Mouse (Mus musculus): ENCODE data around the gene Acbd5.
"Not testable (repeated sequence)": the region's sequence is repeated elsewhere in the genome, so short reads cannot be mapped to it uniquely, and the experiment has no call there.

Acbd5 gene

DNA sequence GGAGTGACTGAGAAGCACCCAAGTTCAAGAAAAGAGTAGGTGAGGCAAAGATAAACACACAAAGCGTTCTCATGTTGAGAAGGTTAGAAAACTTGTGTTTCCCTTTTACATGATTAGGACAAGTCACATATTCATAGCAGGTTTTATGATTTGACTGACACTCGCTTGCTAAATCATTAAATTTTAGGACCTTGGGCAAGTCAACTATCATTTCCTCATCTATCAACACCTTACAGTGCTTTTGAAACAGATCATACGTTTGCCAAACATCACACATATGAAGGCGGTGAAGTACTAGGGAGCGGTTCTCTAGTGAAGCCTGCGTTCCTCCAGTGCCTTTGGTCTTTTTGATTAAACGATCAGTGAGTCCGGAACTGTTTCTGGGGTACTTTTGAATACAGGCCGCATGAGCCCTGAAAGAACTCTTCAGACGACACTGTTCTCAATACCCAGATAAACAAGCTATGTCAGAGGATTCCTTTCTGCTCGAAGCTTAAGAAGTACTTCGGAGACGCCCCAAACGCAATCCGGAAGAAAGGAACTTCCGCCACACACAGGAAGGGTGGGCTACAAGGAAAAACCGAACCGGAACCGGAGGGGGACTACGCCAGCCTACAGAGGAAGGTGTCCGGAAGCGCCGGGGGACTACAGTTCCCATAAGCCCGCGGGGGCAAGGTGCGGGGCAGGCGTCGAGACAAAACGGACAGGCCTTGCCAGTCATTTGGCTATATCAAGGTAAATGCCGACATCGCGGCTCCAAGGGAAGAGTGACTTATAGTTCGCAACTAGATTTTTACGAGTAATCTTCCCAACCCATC, at the start of gene Acbd5:
Gene Acbd5 (plus strand): TSS at position 616 of the 818 bp plus-strand sequence.
- CTCF ChIA-PET, result interaction anchor here (1.2 kb wide), 1 partner anchor 17 kb away, joined by 3 read pairs; no protein-coding TSS in a partner anchor

DNA sequence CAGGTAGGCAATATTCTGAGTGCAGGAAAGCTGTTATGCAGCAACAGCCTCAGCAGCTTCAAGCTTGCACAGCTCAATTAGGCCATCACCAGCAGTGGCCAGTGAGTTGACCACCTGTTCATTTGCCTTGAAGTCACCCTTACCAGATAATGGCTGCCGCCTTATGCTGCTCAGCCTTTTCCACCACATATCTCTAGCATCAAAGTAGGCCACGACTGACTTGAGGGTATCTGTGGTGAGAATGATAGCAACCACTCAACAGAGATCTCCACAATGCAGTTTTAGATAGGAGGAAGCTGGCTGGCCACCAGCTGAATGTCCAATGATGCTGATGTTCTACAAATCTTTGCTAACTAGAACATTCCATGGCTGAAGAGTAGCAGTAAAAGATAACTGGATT, 48.8 kb upstream of the Acbd5 start:
- CTCF ChIA-PET, result interaction anchor here (0.6 kb wide), 1 partner anchor 11 kb away, joined by 3 read pairs; no protein-coding TSS in a partner anchor

GRCm38 (mm10) chr2:23021320-23021719, 46.6 kb upstream of the Acbd5 start:
- CTCF ChIA-PET, result no interaction called here

DNA sequence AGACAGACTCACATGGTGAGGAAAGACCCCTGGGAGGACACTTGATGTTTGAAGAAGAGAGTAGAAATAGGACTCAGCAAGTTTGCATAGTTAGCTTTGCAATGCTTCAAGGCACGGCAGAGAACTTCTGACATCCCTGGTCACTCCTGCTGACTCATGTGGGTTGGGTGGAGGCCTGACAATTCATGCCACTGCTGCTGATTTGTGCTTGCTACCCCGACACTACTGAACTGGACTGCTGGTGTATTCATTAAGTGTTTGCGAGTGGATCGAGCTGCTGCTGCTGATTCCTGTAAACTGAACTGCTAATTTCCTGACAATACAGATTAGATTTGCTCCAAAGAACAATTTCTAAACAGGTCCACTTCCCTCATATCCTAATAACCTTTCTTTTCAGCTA, 46.2 kb upstream of the Acbd5 start:
- CTCF ChIA-PET, result no interaction called here

DNA sequence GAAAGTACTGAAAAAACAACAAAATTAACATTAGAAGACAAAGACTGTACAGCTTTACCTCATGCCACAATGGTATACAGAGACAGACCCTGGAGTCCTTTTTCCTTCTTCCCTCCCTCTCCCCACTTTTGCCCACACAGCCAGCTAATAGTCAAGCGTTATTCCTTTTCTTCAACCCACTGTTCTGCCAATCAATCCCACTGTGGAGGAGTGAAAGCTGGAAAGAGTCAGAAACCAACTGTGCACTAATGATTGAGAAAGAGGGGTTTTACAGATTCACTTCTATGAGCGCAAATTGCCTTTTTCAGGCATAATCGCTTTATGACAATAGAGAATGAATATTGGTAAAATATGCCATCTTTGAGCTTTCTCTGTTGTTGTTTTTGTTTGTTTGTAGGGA, 44.9 kb upstream of the Acbd5 start:
- CTCF ChIA-PET, result no interaction called here

- CTCF ChIA-PET, result no interaction called here
These were observed 44.2 kb upstream of the Acbd5 start for GRCm38 (mm10) chr2:23023714-23024282.

GRCm38 (mm10) chr2:23026379-23026778, 41.6 kb upstream of the Acbd5 start:
- CTCF ChIA-PET, result no interaction called here

DNA sequence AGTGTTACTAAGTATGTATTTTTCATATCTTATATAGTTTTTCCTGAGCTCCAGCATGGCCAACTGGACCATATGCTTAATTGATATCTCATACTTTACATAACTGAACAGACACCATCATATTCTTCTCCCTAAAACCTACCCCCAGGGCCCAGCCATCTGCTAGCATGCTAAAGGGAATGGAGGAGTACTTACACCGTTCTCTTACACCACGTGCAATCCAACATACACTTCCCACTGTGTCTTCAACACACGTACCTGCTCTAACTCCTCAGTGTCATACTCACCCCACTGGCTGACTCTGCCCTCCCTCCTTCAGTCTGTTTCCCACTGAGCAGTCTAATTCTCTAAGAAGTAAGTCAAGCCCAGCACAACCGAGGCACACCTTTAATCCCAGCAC, 39.1 kb upstream of the Acbd5 start:
- CTCF ChIA-PET, result interaction anchor here (0.8 kb wide), 1 partner anchor 67 kb away, joined by 4 read pairs; no protein-coding TSS in a partner anchor

DNA sequence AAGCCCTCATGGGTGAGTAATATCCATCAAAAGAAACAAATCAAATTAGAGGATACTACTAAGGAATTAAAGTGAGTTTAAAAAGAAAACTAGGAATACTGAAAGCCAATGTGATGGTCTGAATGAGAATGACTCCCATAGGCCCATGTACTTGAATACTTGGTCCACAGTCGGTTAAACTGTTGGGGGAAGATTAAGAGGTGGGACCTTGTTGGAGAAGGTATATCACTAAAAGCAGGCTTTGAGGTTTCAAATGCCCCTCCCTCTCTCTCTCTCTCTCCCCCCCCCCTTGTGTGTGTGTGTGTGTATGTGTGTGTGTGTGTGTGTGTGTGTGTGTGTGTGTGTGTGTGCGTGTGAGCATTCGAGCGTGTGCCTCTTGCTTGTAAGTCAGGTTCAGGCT, 37.3 kb upstream of the Acbd5 start:
- CTCF ChIA-PET, result interaction anchor here (0.6 kb wide), 2 partner anchors 12 to 25 kb away, joined by 3 read pairs; no protein-coding TSS in a partner anchor

DNA sequence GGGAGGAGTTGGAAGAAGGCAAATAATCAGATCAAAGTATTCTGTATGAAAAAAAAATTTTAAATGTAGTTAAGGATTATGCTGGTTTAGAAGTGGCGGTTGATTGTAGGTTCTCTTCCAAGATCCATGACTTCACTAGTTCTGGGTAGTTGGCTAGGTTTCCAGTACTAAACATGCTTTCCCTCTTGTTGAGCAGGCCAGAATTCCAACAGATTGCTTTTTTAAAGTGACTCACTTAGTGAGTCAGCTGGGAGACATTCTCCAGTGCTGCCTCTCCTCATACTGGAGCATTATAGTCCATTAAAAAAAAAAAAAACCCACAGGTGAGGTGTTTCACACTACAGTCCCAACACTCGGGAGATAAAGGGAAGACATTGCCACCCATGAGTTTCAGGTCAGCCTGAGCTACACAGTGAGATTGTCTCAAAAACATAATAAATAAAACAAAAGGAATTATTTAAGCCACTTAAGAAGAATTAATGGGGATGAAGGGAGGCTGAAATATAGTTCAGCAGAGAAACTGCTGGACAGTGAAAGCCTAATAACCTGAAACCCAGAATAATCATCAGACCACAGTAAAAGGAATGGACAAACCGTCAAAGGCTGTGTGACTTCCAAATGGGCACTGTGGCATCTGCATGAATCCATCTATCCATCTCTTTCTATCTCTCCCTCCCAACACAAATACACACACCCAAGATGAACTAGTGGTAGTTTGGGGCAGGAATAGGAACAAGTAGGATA, 33.1 kb upstream of the Acbd5 start:
- CTCF ChIA-PET, result no interaction called here

DNA sequence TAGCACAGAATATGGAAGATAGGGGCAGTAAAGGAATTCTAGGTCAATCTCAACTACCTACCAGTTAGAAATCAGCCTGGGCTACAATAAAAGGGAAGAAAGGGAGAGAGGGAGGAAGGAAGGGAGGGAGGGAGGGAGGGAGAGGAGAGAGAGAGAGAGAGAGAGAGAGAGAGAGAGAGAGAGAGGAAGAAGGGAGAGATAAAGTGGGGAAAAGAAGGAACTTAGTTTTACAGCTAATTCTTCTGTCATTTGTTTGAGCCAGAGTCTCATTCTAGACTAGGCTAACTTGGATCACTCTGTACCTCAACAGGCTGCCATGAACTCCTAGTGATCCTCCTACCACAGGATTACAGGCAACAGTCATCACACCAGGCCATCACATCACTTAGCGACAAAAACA, 32.5 kb upstream of the Acbd5 start:
- CTCF ChIA-PET, result no interaction called here

DNA sequence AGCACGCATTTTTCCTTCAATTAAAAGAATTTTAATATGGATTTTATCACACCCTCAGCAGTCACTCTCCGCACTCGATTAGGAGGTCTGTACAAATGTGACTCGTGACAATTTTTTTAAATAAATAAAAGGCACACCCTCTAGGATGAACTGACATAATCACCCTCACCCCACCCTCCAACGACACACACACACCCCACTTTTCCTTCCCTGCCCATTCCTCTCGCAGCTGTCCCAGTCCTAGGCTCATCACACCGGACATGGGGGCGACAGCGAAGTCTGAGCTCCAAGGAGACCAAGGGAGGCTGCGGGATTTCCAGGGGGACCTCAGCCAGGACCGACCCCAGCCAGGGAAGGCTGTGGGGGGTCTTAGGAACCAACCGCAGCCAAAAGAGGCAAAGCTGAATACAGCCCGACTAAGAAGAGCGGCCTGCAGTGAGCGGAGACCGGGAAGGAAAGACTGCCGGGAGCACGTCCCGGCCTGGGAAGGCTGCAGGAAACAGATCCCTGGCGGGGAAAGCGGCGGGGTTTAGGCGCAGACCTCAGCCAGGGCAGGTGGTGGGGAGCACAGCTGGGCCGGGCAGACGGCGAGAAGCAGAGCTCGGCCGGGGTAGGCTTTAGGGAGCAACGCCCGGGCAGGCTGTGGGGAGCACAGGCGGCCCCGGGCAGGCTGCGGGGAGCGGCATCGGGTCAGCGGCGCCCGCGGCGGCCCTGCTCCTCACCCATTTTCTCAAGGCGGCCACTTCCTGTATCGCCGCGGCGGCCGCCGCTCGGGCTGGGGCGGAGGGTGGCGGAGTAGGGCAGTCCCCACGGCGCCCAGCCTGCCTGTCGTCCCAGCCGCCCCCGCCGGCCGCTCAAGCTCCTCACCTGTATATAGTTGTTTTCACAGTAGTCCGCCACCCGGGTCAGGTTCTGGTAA, 28.6 kb upstream of the Acbd5 start:
- CTCF ChIA-PET, result no interaction called here

GRCm38 (mm10) chr2:23040001-23040646, 27.8 kb upstream of the Acbd5 start, which contains the start of gene Abi1:
Abi1 (minus strand) TSS chr2:23040241.
- CTCF ChIA-PET, result no interaction called here

DNA sequence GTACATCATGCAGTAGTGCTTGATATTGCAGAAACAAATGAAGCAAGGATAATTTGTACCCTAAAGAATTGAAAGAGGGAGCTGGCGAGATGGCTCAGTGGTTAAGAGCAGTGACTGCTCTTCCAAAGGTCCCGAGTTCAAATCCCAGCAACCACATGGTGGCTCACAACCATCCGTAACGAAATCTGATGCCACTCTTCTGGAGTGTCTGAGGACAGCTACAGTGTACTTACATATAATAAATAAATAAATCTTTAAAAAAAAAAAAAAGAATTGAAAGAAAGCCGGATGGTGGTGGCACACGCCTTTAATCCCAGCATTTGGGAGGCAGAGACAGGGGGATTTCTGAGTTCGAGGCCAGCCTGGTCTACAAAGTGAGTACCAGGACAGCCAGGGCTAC, 27.3 kb upstream of the Acbd5 start:
- CTCF ChIA-PET, result not testable (repeated sequence)

GRCm38 (mm10) chr2:23041457-23041856, 26.5 kb upstream of the Acbd5 start:
- CTCF ChIA-PET, result interaction anchor here (0.6 kb wide), 1 partner anchor 150 kb away, joined by 3 read pairs; no protein-coding TSS in a partner anchor

GRCm38 (mm10) chr2:23042189-23042588, 25.8 kb upstream of the Acbd5 start:
- CTCF ChIA-PET, result interaction anchor here (0.7 kb wide), 1 partner anchor 17 kb away, joined by 3 read pairs; no protein-coding TSS in a partner anchor

- CTCF ChIA-PET, result no interaction called here
These were observed 22.3 kb upstream of the Acbd5 start for GRCm38 (mm10) chr2:23045703-23046102.

DNA sequence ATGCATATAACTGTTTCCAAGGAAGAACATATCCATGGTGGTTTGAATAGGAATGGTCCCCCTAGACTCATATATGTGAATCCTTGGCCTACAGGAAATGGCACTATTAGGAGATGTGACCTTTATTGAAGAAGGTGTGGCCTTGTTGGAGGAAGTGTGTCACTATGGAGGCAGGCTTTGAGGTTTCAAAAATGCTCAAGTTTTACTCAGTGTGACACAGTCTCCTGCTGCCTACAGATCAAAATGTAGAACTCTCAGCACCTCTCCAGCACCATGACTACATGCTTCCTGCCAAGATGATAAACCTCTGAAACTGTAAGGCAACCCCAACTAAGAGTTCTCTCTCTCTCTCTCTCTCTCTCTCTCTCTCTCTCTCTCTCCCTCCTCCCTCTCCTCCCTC, 20.0 kb upstream of the Acbd5 start:
- CTCF ChIA-PET, result no interaction called here

DNA sequence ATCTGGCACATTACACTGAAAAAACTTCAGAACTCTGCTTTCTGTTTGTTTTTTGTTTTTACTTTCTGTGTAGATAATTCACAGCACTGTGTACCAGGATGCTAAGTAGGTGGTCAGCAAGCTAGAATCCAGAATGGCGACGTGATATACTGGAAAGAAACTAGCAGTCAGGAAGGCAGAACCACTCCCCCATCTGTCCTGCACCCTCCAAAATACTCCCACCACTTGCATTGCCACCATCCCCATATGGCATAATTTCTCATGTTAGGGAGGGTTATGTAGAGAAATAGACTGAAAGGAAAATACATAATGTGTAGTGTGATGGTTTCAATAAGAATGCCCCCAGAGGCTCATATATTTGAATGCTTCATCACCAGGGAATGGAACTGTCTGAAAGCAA, 16.1 kb upstream of the Acbd5 start:
- CTCF ChIA-PET, result no interaction called here

DNA sequence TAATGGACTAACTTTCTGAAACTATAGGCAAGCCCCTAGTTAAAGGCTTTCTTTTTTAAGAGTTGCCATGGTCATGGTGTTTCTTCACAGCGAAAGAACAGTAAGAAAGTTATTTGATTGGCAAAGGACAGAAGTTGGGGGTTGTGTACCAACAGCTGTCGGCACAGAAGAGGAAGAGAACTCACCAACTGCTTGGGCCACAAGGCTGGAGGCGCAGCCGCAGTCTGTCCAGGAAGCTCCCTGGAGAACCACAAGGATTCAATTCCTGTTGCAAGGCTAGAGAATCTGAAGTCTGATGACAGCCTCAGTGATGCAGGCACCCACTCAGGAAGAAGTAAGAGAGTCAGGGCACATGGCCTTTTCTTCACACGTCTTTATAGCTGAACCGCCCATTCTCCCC, 15.4 kb upstream of the Acbd5 start:
- CTCF ChIA-PET, result no interaction called here

GRCm38 (mm10) chr2:23068370-23068737, 387 bp downstream of the Acbd5 start:
- CTCF ChIA-PET, result interaction anchor here (1.2 kb wide), 1 partner anchor 18 kb away, joined by 3 read pairs; no protein-coding TSS in a partner anchor
